Mouse (Mus musculus) kidney, adult 11 months (tissue): ENCODE results near the gene Olfr1393.

ENCODE experiments used
- DNase-seq: peaks from one replicate; pipeline ENCODE4 v3.0.0; 2022

The Olfr1393 gene

DNA sequence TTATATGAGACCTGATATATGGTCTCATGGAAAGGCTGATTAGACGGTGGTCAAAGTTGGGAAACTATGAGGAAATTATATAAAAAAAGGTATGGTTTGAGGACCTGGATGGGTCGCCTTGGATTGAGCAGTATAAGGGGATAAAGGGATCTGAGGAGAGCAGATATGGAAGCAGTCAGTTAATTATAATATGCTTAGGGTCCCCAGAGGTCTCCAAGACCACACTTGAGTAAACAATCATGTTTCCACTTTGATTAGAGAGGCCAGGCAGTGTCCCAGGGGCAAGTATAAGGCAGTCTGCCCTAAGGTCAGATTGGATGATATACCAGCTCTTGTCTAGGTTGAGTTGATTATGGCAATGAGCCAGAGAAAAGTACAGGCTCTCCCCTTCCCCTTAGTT lies 44.3 kb downstream of the Olfr1393 start, which contains the start of gene Olfr1391:
TSS of gene Olfr1391 (plus strand) at position 301 of the 400 bp plus-strand sequence.
- DNase-seq = no peak

DNA sequence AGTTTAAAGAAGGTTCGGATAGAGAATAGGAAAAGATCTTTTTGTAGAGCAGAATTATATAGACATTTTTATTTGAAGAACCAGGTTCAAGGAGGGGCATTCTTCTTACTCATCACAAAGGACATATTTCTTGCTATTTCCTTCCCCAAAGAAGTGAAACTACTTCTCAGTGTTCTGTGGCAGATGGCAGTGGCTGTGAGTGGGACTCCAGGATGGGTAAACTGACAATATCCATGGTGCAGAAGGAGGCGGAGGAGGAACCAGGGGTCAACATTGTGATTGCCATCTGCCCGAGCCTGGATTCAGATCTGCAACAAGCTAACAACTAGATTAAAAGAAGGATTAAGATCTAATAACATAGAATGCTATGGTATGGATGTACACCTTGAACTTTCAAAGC lies 48.6 kb downstream of the Olfr1393 start:
- DNase-seq = no peak

DNA sequence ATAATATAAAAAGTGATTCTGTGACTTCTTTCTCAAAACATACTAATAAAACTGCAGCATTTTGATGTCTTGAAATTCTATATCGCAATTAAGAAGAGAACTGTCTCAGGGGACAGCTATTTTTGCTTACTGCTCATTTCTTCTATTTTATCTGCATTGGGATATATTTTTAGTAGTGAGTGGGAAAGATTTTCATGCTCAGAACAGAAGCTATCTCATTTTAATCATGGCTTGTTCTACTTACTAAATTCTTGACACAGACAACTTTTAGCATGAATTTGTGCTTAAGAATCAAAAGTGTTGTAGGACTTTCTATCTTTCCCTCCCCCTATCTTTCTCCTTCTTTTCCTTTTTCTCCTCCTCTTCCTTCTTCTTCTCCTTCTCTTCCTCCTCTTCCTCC lies 51.6 kb downstream of the Olfr1393 start:
- no peak for DNase-seq
